Mouse (Mus musculus) layer of hippocampus, adult 18-20 months (tissue): Measurements from ENCODE around the gene Gpx3. TPM values are rescaled to one million over a fixed set of nuclear protein-coding genes. Genes with fewer than 3 reads are reported as not detected.
"Not testable (repeated sequence)": the region's sequence is repeated elsewhere in the genome, so short reads cannot be mapped to it uniquely, and the experiment has no call there.

ENCODE experiments used
- DNase-seq, 2 experiments: peaks; one replicate each; pipeline ENCODE4 v3.0.0; 2022; ENCODE audit warnings: low spot score in 2 of 2
- total RNA-seq, 2 experiments: library from RNA; stranded (reverse); gene quantifications; 2 replicates each; pipeline ENCODE4 v1.2.3; 2021

Gene Gpx3
- total RNA-seq, 2 experiments from 2014 or later: 4.7 to 5.8 TPM

GRCm38 (mm10) chr11:54879922-54880321 lies 22.3 kb upstream of the Gpx3 start:
- no peak for DNase-seq

GRCm38 (mm10) chr11:54881051-54881474 lies 21.2 kb upstream of the Gpx3 start:
- DNase-seq: no peak

- DNase-seq: no peak
These were observed 19.6 kb upstream of the Gpx3 start for GRCm38 (mm10) chr11:54882671-54883070.

- no peak for DNase-seq
These were observed 17.9 kb upstream of the Gpx3 start for GRCm38 (mm10) chr11:54884197-54884828.

- DNase-seq: no peak
These were observed 17.3 kb upstream of the Gpx3 start for GRCm38 (mm10) chr11:54884937-54885336.

- no peak for DNase-seq
These were observed 16.8 kb upstream of the Gpx3 start for GRCm38 (mm10) chr11:54885406-54885805.

- no peak for DNase-seq
These were observed 14.3 kb upstream of the Gpx3 start for GRCm38 (mm10) chr11:54887927-54888326.

- DNase-seq: no peak
These were observed 10.9 kb upstream of the Gpx3 start for GRCm38 (mm10) chr11:54891341-54891740.

GRCm38 (mm10) chr11:54892091-54892490 lies 10.2 kb upstream of the Gpx3 start:
- DNase-seq: no peak

- DNase-seq: no peak
These were observed 7.7 kb upstream of the Gpx3 start for GRCm38 (mm10) chr11:54894589-54894988.

- not testable (repeated sequence) for DNase-seq
These were observed 5.6 kb upstream of the Gpx3 start for GRCm38 (mm10) chr11:54896646-54897045.

GRCm38 (mm10) chr11:54897470-54897869 lies 4.8 kb upstream of the Gpx3 start:
- no peak for DNase-seq

GRCm38 (mm10) chr11:54899657-54900056 lies 2.6 kb upstream of the Gpx3 start:
- DNase-seq: no peak

- no peak for DNase-seq
These were observed 1.1 kb downstream of the Gpx3 start for GRCm38 (mm10) chr11:54903339-54903738.

GRCm38 (mm10) chr11:54903940-54904706 lies 1.9 kb downstream of the Gpx3 start:
- no peak for DNase-seq

- DNase-seq: no peak
These were observed 2.8 kb downstream of the Gpx3 start for GRCm38 (mm10) chr11:54905086-54905485.

GRCm38 (mm10) chr11:54905931-54906330 lies 3.7 kb downstream of the Gpx3 start:
- no peak for DNase-seq

GRCm38 (mm10) chr11:54906466-54906865 lies 4.2 kb downstream of the Gpx3 start:
- DNase-seq: no peak

GRCm38 (mm10) chr11:54907259-54907658 lies 5.0 kb downstream of the Gpx3 start:
- no peak for DNase-seq

GRCm38 (mm10) chr11:54909273-54909672 lies 7.0 kb downstream of the Gpx3 start:
- no peak for DNase-seq

GRCm38 (mm10) chr11:54910081-54910665 lies 7.9 kb downstream of the Gpx3 start:
- no peak for DNase-seq

- no peak for DNase-seq
These were observed 8.9 kb downstream of the Gpx3 start for GRCm38 (mm10) chr11:54911201-54911600.
